Mouse (Mus musculus) layer of hippocampus, postnatal 10 days (tissue): ENCODE measurements at regions not wholly inside any gene's neighbourhood (a gene's known extent, or its start where the extent isn't known, plus 50 kb on each side); places are given as distances from the start of the nearest gene placed in this dataset.

ENCODE experiments used
- DNase-seq, 2 experiments: peaks; one replicate each; pipeline ENCODE4 v3.0.0; 2021; ENCODE audit warnings: low spot score in 2 of 2

- DNase-seq, result no peak
Observed at GRCm38 (mm10) chr1:88575917-88576669, 66.2 kb upstream of the Glrp1 start.

GRCm38 (mm10) chr1:88575291-88575690, 65.4 kb upstream of the Glrp1 start:
- no peak for DNase-seq

- no peak for DNase-seq
Observed at GRCm38 (mm10) chr1:88572161-88572560, 62.3 kb upstream of the Glrp1 start.

- no peak for DNase-seq
Observed at GRCm38 (mm10) chr1:88568447-88569053, 58.7 kb upstream of the Glrp1 start.

GRCm38 (mm10) chr1:88567198-88567597, 57.3 kb upstream of the Glrp1 start:
- no peak for DNase-seq

GRCm38 (mm10) chr1:88566426-88566825, 56.6 kb upstream of the Glrp1 start:
- DNase-seq, result no peak

- DNase-seq, result no peak
Observed at GRCm38 (mm10) chr1:88564825-88565224, 55.0 kb upstream of the Glrp1 start.

- peak; percentile 84 to 88 for DNase-seq
Observed at GRCm38 (mm10) chr1:88562361-88562760, 52.5 kb upstream of the Glrp1 start.

GRCm38 (mm10) chr1:88560771-88561170, 50.9 kb upstream of the Glrp1 start:
- no peak for DNase-seq
